Mouse (Mus musculus) liver, postnatal 0 days (tissue): ENCODE results near the gene Nr6a1.

Experiments
- CTCF ChIP-seq: sonication (generic); IDR thresholded peaks from 2 replicates; pipeline ENCODE4 v1.5.1; 2016; ENCODE audit warnings: antibody characterized with exemption, low read depth
- EP300 ChIP-seq: IDR thresholded peaks from 2 replicates; pipeline ENCODE4 v1.6.1; 2016; ENCODE audit warnings: antibody characterized with exemption, low read depth, mild to moderate bottlenecking

DNA sequence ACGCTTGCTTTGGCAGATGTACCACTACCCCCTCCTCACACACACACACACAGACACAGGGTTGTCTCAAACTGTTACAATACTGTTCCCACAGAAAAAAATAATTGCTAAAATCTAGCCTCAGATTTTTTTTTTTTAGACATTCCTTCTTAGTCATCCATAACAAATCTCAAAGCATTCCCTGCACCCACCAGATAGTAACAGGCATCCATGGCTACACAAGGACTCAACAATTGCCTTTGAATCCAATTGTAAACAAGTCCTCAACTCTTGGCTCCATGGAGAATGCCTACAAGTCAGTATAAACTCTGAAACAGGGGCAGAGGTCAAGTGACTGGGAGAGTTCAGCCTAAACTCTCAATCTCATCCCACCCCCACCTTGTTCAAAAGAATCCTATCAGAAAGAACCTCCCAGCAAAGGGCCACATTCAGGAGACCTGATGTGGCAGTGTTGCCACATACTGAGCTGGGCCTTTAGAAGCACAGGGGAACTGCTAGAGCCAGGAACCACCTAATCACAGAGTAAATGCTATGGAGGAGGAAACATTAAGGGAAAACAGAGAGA is 52.9 kb downstream of the Nr6a1 start:
- TF ChIP-seq CTCF (no peak), EP300 (no peak)
